Mouse (Mus musculus): Measurements from ENCODE around the gene Gm10273.

DNA sequence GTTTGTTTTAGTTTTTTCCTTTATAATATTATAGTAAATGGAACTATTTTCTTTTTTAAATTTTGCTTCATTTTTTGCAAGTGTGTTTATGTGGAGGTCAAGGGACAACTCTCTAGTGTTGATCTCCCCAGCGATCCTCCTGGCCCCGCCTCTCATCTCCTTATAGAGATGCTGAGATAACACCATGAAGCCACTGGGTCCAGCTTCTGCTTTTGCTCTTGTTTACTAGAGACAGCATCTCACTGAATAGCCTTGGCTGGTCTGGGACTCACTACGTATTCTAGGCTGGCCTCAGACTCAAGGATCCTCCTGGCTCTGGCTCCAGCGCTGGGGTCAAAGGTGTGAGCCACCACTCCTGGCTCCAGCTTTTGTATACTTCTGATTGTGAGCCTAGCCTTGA is 24.1 kb downstream of the Gm10273 start:
- no peak for TF ChIP-seq CTCF (conservative IDR thresholded peaks at IDR 0.05 in 1 of 2, IDR thresholded peaks at IDR 0.05 in 1 of 2; ENCODE audit: low read depth in 2 of 2, low read length in 2 of 2)
- TF ChIP-seq USF1 (IDR thresholded peaks at IDR 0.05; ENCODE audit: low read depth, low read length) = no peak
- no peak for TF ChIP-seq ZNF384 (IDR thresholded peaks at IDR 0.05; ENCODE audit: low read depth, low read length)
- TF ChIP-seq MYC (IDR thresholded peaks at IDR 0.05; ENCODE audit: low read depth, low read length) = no peak
- TF ChIP-seq TCF12 (IDR thresholded peaks at IDR 0.05; ENCODE audit: low read depth, low read length) = no peak
- no peak for TF ChIP-seq RAD21 (IDR thresholded peaks at IDR 0.05; ENCODE audit: low read depth, low read length)
- no peak for TF ChIP-seq KAT2A (IDR thresholded peaks at IDR 0.05; ENCODE audit: insufficient replicate concordance, low read length)

Data from CH12.LX (cell line).